Mouse (Mus musculus): Measurements from ENCODE around the gene Hist2h3c2.
"Not testable (repeated sequence)": the region's sequence is repeated elsewhere in the genome, so short reads cannot be mapped to it uniquely, and the experiment has no call there.

Hist2h3c2 gene

GRCm38 (mm10) chr3:96235836-96236235, 3.1 kb downstream of the Hist2h3c2 start:
- DNase-seq (ENCODE audit: low spot score), result no peak

- DNase-seq (ENCODE audit: low spot score), result no peak
Observed at GRCm38 (mm10) chr3:96234914-96235313, 4.0 kb downstream of the Hist2h3c2 start.

- DNase-seq (ENCODE audit: low spot score), result no peak
Observed at GRCm38 (mm10) chr3:96231758-96232120, 7.2 kb downstream of the Hist2h3c2 start.

- DNase-seq (ENCODE audit: low spot score), result no peak
Observed at GRCm38 (mm10) chr3:96230910-96231757, 7.8 kb downstream of the Hist2h3c2 start.

GRCm38 (mm10) chr3:96230404-96230803, 8.5 kb downstream of the Hist2h3c2 start:
- no peak for DNase-seq (ENCODE audit: low spot score)

GRCm38 (mm10) chr3:96228828-96229227, 10.1 kb downstream of the Hist2h3c2 start:
- DNase-seq (ENCODE audit: low spot score), result no peak

- DNase-seq (ENCODE audit: low spot score), result no peak
Observed at GRCm38 (mm10) chr3:96226695-96227648, 12.0 kb downstream of the Hist2h3c2 start.

GRCm38 (mm10) chr3:96225421-96225820, 13.5 kb downstream of the Hist2h3c2 start:
- DNase-seq (ENCODE audit: low spot score), result no peak

- DNase-seq (ENCODE audit: low spot score), result no peak
Observed at GRCm38 (mm10) chr3:96222774-96223173, 16.2 kb downstream of the Hist2h3c2 start.

- no peak for DNase-seq (ENCODE audit: low spot score)
Observed at GRCm38 (mm10) chr3:96221640-96222038, 17.3 kb downstream of the Hist2h3c2 start.

- peak; percentile 88 for DNase-seq (ENCODE audit: low spot score)
Observed at GRCm38 (mm10) chr3:96220765-96221639, 17.9 kb downstream of the Hist2h3c2 start, which contains the start of the genes Hist2h2ac and Hist2h2be. Hist2h2ac (minus strand) TSS chr3:96220880. Hist2h2be (plus strand) TSS chr3:96221119.

GRCm38 (mm10) chr3:96220131-96220764, 18.7 kb downstream of the Hist2h3c2 start:
- DNase-seq (ENCODE audit: low spot score), result not testable (repeated sequence)

GRCm38 (mm10) chr3:96219661-96220130, 19.2 kb downstream of the Hist2h3c2 start, which contains the start of the genes Bola1 and Hist2h2ab:
Bola1 (minus strand) TSS chr3:96219709.
Hist2h2ab (plus strand) TSS chr3:96219865.
- DNase-seq (ENCODE audit: low spot score), result peak; percentile 65

- no peak for DNase-seq (ENCODE audit: low spot score)
Observed at GRCm38 (mm10) chr3:96219191-96219641, 19.7 kb downstream of the Hist2h3c2 start.

- DNase-seq (ENCODE audit: low spot score), result no peak
Observed at GRCm38 (mm10) chr3:96209242-96209641, 29.7 kb downstream of the Hist2h3c2 start.

GRCm38 (mm10) chr3:96207819-96208218, 31.1 kb downstream of the Hist2h3c2 start:
- no peak for DNase-seq (ENCODE audit: low spot score)

GRCm38 (mm10) chr3:96199731-96200130, 39.2 kb downstream of the Hist2h3c2 start:
- no peak for DNase-seq (ENCODE audit: low spot score)

GRCm38 (mm10) chr3:96198601-96199251, 40.2 kb downstream of the Hist2h3c2 start:
- DNase-seq (ENCODE audit: low spot score), result not testable (repeated sequence)

GRCm38 (mm10) chr3:96198181-96198580, 40.7 kb downstream of the Hist2h3c2 start:
- DNase-seq (ENCODE audit: low spot score), result no peak

GRCm38 (mm10) chr3:96197129-96197749, 41.7 kb downstream of the Hist2h3c2 start:
- DNase-seq (ENCODE audit: low spot score), result peak; percentile 83
